Mouse (Mus musculus): ENCODE data around the gene Hoxd8.

DNA sequence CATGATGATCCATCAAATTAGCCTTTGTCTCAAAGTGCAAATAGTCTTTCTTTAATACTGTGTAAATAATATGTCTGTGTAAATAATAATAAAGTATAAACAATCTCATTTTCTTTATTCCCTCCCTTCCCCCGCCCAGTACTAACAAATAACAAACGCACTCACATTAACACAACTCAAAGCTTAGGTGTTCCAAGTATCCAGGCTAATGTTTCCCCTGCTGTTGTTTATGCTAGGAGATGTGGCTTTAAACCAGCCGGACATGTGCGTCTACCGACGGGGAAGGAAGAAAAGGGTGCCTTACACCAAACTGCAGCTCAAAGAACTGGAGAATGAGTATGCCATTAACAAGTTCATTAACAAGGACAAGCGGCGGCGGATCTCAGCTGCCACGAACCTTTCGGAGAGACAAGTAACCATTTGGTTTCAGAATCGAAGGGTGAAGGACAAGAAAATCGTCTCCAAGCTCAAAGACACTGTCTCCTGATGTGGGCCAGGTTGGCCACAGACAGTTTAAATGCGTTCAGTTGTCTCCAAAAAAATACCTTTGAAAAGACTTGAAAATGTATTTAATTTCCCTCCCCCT, 34.7 kb upstream of the Hoxd8 start:
- TF ChIP-seq CTCF (IDR thresholded peaks at IDR 0.05; ENCODE audit: low read depth, low read length) (no peak), POLR2A (IDR thresholded peaks at IDR 0.05; ENCODE audit: extremely low read depth, insufficient read depth, low read length) (no peak)

All from liver, adult 2 months (tissue).